Mouse (Mus musculus) liver, embryonic 14.5 days (tissue): ENCODE data around the gene Ewsr1. TPM values are rescaled to one million over a fixed set of nuclear protein-coding genes. Genes with fewer than 3 reads are reported as not detected.
"Not testable (repeated sequence)": the region's sequence is repeated elsewhere in the genome, so short reads cannot be mapped to it uniquely, and the experiment has no call there.

Source experiments
- ATAC-seq: fragments of 200-750 bp; cut with Nextera tagmentation; 2 replicates; pipeline ENCODE4 v1.8.0; 2017; ENCODE audit warnings: moderate number of reproducible peaks, mild to moderate bottlenecking, moderate library complexity; ENCODE audit not compliant: insufficient read depth
- DNase-seq, 3 experiments: peaks; one replicate each; pipeline ENCODE4 v3.0.0-alpha.2; 2012 to 2013; ENCODE audit warnings: low read depth in 3 of 3, low spot score in 3 of 3
- H3K27ac ChIP-seq: fragments of 300-500 bp; sonication (generic); 2 replicates; pipeline ENCODE4 v1.5.1; 2014; ENCODE audit warnings: moderate library complexity, mild to moderate bottlenecking, control low read depth, inconsistent platforms
- H3K27me3 ChIP-seq: fragments of 300-500 bp; sonication (generic); 2 replicates; pipeline ENCODE4 v1.6.1; 2014; ENCODE audit warnings: mild to moderate bottlenecking, low read length, moderate library complexity; ENCODE audit not compliant: control insufficient read depth, insufficient read depth
- H3K36me3 ChIP-seq: fragments of 300-500 bp; sonication (generic); replicated peaks from 2 replicates; pipeline ENCODE4 v1.6.1; 2014; ENCODE audit warnings: low read depth; ENCODE audit not compliant: control insufficient read depth, insufficient read depth
- H3K4me1 ChIP-seq, 2 experiments: fragments of 200-500 bp in 1 of 2; fragments of 300-500 bp in 1 of 2; sonication (generic) in 1 of 2; replicated peaks; 2 replicates each; pipeline ENCODE4 v1.6.1; 2012 to 2014; ENCODE audit warnings: antibody characterized with exemption in 1 of 2, inconsistent platforms in 1 of 2, low read length in 1 of 2; ENCODE audit not compliant: control insufficient read depth in 2 of 2, insufficient read depth in 2 of 2
- H3K4me2 ChIP-seq: fragments of 300-500 bp; sonication (generic); 2 replicates; pipeline ENCODE4 v1.6.1; 2014; ENCODE audit warnings: low read depth, mild to moderate bottlenecking, control low read depth, moderate library complexity
- H3K4me3 ChIP-seq, 2 experiments: fragments of 200-500 bp in 1 of 2; fragments of 300-500 bp in 1 of 2; sonication (generic) in 1 of 2; 2 replicates each; pipeline ENCODE4 v1.5.1; 2012 to 2014; ENCODE audit warnings: low read depth in 2 of 2, low read length in 2 of 2, mild to moderate bottlenecking in 2 of 2, control low read depth in 1 of 2, inconsistent platforms in 1 of 2, moderate library complexity in 1 of 2; ENCODE audit not compliant: insufficient read depth in 1 of 2
- H3K9ac ChIP-seq: fragments of 300-500 bp; sonication (generic); replicated peaks from 2 replicates; pipeline ENCODE4 v1.6.1; 2014; ENCODE audit warnings: mild to moderate bottlenecking, control low read depth, moderate library complexity
- H3K9me3 ChIP-seq: fragments of 300-500 bp; sonication (generic); 2 replicates; pipeline ENCODE4 v1.6.1; 2016; ENCODE audit warnings: low read length, mixed read lengths; ENCODE audit not compliant: control insufficient read depth
- CTCF ChIP-seq: IDR thresholded peaks from 2 replicates; pipeline ENCODE4 v1.5.1; 2016; ENCODE audit warnings: antibody characterized with exemption, low read depth, control low read depth
- EP300 ChIP-seq: IDR thresholded peaks from 2 replicates; pipeline ENCODE4 v1.6.1; 2016; ENCODE audit warnings: antibody characterized with exemption, low read depth
- whole genome bisulfite sequencing: fragments of 180-500 bp; shearing (Covaris S2); extraction: QIAGEN DNeasy Blood & Tissue Kit; methylation state at CpG from one replicate; pipeline ENCODE4 v1.1.7; 2014; ENCODE audit not compliant: insufficient replicate concordance; 5-methylcytosine and 5-hydroxymethylcytosine counted together
- polyA plus RNA-seq, 2 experiments: library from polyadenylated mRNA; depleted of rRNA in 1 of 2; stranded (reverse) in 1 of 2; unstranded in 1 of 2; fragments of >200 nt; fragmentation: Nextera tagmentation in 1 of 2; extraction: Ambion mirVana in 1 of 2; gene quantifications; 2 replicates each; pipeline versions ENCODE4 v1.2.1 to v1.2.3; 2012 to 2014

The Ewsr1 gene
- polyA plus RNA-seq, 2 experiments: 113 to 220 TPM

- 100% methylated on average over 1 of the region's 1 CpGs for WGBS
- TF ChIP-seq EP300: no peak
- TF ChIP-seq CTCF: no peak
- no peak for ATAC-seq
- Histone ChIP-seq H3K9me3 (no peaks in the 10 kb centered on the region), H3K4me3 (no peak overlapping the region), H3K36me3 (peaks cover 84% of the 10 kb centered on the region), H3K27me3 (no peaks in the 10 kb centered on the region), H3K27ac (no peak overlapping the region), H3K4me2 (no peak overlapping the region), H3K4me1 (no peaks in the 10 kb centered on the region), H3K9ac (no peak overlapping the region)
- DNase-seq: no peak
These were observed 9.9 kb downstream of the Ewsr1 start for GRCm38 (mm10) chr11:5089147-5089546.

DNA sequence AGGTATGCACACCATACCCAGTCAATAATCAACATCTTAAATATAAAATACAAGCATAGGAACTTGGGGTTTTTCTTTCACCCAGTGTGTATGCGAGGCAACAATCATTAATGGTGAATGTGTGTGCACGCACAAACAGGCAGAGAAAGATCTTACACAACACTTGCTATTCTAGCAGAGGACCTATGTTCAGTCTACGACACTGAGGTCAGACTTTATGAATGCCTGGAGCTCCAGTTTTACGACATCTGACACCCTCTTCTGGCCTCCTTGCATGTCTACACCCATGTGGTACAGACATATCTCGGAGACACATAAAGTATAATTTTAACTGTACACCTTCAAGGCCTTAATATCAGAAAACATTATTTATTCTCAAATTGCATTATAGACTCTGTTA is 22.2 kb downstream of the Ewsr1 start:
- WGBS: 88% methylated on average over 4 of the region's 5 CpGs
- H3K36me3 ChIP-seq: peaks cover 81% of the 10 kb centered on the region
- DNase-seq: not testable (repeated sequence)

GRCm38 (mm10) chr11:5075760-5076159 is 23.3 kb downstream of the Ewsr1 start:
- Histone ChIP-seq H3K4me2 (no peak overlapping the region), H3K27me3 (no peaks in the 10 kb centered on the region), H3K4me3 (no peak overlapping the region), H3K4me1 (no peaks in the 10 kb centered on the region), H3K27ac (no peak overlapping the region), H3K9ac (no peak overlapping the region), H3K36me3 (peaks cover 85% of the 10 kb centered on the region), H3K9me3 (no peaks in the 10 kb centered on the region)
- no peak for ATAC-seq
- DNase-seq: no peak
- no peak for TF ChIP-seq EP300
- TF ChIP-seq CTCF: no peak; the same call in 1 of the 2 replicates

More for the DNA sequence above, 22.2 kb downstream of the Ewsr1 start:
- H3K27ac ChIP-seq, H3K4me2 ChIP-seq, H3K9me3 ChIP-seq, H3K27me3 ChIP-seq, H3K4me3 ChIP-seq, H3K4me1 ChIP-seq, ATAC-seq, H3K9ac ChIP-seq: not testable (repeated sequence)

DNA sequence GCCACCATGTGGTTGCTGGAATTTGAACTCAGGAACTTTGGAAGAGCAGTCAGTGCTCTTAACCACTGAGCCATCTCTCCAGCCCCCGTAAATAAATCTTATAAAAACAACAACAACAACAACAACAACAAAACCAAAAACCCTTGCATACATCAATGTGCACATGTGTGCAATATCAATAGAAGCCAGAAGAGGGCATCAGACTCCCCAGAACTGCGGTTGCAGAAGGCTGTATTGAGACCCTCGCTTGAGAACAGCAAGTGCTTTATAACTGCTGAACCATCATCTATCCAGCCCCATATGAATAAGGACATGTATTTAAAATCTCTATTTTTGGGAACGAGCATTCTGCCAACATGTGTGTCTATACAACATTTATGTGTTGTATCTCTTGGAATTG is 24.2 kb downstream of the Ewsr1 start:
- H3K4me2 ChIP-seq: no peak overlapping the region
- H3K27ac ChIP-seq: no peak overlapping the region
- no peak overlapping the region for H3K4me3 ChIP-seq
- no peak for DNase-seq
- H3K27me3 ChIP-seq: no peaks in the 10 kb centered on the region
- H3K9ac ChIP-seq: no peak overlapping the region
- 58% methylated on average over 4 of the region's 4 CpGs for WGBS
- peaks cover 85% of the 10 kb centered on the region for H3K36me3 ChIP-seq
- TF ChIP-seq EP300: no peak
- peak; percentile 64 for TF ChIP-seq CTCF
- H3K9me3 ChIP-seq: no peaks in the 10 kb centered on the region
- H3K4me1 ChIP-seq: no peaks in the 10 kb centered on the region
- no peak for ATAC-seq

GRCm38 (mm10) chr11:5068126-5068971 is 30.7 kb downstream of the Ewsr1 start:
- Histone ChIP-seq H3K4me1 (peaks cover 5 to 10% of the 10 kb centered on the region in 2 experiments; a peak in 2 of 4 replicates), H3K36me3 (peaks cover 50% of the 10 kb centered on the region), H3K9me3 (no peaks in the 10 kb centered on the region), H3K4me3 (no peak overlapping the region), H3K9ac (no peak overlapping the region), H3K4me2 (no peak overlapping the region), H3K27ac (no peak overlapping the region), H3K27me3 (peaks cover 11% of the 10 kb centered on the region)
- TF ChIP-seq EP300: no peak
- no peak for TF ChIP-seq CTCF
- WGBS: 56% methylated on average over 9 of the region's 9 CpGs
- ATAC-seq: no peak
- DNase-seq: no peak
